Mouse (Mus musculus): ENCODE measurements around the gene Tprn.

DNA sequence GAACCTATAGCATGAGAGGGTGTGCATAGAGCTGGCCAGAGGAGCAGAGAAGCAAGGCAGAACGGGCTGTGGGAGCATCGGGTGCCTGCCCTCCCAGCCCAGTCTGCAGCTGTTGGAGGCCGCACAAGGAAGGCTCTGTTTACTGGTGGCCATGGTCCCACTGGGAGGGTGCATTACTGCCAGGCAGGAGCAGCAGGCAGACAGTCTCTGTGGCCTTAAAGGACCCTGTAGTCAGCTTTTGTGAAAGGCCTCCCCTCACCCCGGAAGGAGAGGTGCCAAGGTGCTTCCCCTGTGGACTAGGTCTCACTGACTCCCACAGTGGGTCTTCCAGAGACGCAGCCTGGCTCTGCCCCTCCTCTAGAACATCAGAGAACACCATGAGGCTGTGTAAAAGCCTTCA, 35.6 kb upstream of the Tprn start:
- TF ChIP-seq CTCF (IDR thresholded peaks at IDR 0.05; ENCODE audit: low read depth, low read length) = no peak
- TF ChIP-seq POLR2A (IDR thresholded peaks at IDR 0.05; ENCODE audit: borderline replicate concordance, low read depth, low read length) = no peak
